Mouse (Mus musculus) lung, postnatal 36 days (tissue): Measurements from ENCODE around the gene Gm7951.
"Not testable (repeated sequence)": the region's sequence is repeated elsewhere in the genome, so short reads cannot be mapped to it uniquely, and the experiment has no call there.

Experiments used
- DNase-seq: peaks from one replicate; pipeline ENCODE4 v3.0.0; 2022; ENCODE audit warnings: mixed read lengths

Gm7951 gene

GRCm38 (mm10) chr14:42117269-42117668 lies at the start of gene Gm7951:
TSS of gene Gm7951 (minus strand) at chr14:42117369.
- not testable (repeated sequence) for DNase-seq

- not testable (repeated sequence) for DNase-seq
These were observed 45.4 kb upstream of the Gm7951 start, which contains the start of gene Gm17027 for GRCm38 (mm10) chr14:42162522-42162921. TSS of gene Gm17027 (minus strand) at chr14:42162622.

GRCm38 (mm10) chr14:42134571-42134970 lies 17.4 kb upstream of the Gm7951 start:
- peak; percentile 0 for DNase-seq

DNA sequence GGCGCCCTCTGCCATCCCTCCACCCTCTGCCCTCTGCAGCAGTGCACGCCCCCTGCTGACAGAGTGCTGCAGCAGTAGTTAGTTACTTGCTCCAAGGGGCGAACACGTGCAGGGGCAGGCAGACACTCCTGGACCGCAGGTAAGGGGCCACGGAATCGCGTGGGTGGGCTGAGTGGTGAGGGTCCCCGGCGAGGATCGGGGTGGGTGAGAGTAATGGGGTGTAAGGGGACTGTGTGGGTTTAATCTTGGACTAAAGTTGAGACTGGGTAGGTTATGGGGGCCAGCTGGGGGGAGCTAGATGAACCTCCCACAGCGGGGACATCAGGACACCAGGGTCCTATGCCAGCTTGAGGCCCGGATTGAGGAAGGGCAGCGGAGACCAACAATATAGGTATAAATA lies 16.6 kb upstream of the Gm7951 start:
- DNase-seq: not testable (repeated sequence)
